Mouse (Mus musculus) layer of hippocampus, adult 18-20 months (tissue): Measurements from ENCODE around the gene Fam118a. TPM values are rescaled to one million over a fixed set of nuclear protein-coding genes. Genes with fewer than 3 reads are reported as not detected.
A peak's percentile ranks its signal among the peaks of the same experiment; 100 is the strongest.
"Not testable (repeated sequence)": the region's sequence is repeated elsewhere in the genome, so short reads cannot be mapped to it uniquely, and the experiment has no call there.

ENCODE experiments used
- DNase-seq, 2 experiments: peaks; one replicate each; pipeline ENCODE4 v3.0.0; 2022; ENCODE audit warnings: low spot score in 2 of 2
- total RNA-seq, 2 experiments: library from RNA; stranded (reverse); gene quantifications; 2 replicates each; pipeline ENCODE4 v1.2.3; 2021

Gene Fam118a
- total RNA-seq, 2 experiments from 2014 or later, result 29.9 to 35.2 TPM

DNA sequence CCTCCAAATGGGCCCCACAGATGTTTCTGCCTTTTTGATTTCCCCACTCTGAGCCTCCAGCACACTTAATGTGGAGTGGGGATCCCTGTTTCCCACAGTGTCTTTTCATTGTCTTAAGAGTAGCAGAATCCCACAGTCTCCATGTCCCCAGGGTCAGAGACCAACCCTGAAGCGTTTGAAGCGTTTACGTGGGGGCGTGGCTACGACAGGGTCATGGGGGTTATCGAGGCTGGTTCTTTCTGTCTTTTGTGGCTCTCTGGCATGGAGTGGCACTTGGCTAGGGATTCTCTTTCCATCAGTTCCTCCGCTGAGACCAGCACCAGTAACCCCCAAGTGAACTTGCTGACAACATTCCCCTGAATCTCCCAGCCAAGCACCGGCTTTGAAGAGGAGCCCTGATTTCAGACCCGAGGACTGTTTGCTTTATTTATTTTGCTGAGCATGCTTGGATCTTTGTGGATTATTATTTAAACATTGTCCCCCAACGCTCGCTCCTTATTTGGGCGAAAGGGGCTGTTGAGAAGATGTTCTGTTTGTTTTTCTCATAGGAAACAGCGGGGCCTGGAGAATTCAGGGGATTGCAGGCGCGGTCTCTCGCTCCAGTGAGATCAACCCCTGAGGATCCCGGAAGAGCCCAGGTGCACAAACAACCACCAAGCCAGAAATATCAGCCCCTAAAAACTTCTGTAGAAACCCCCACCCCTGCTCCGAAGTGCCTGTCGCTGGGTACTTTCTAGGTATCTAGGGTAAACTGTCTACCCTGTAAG, 16.7 kb upstream of the Fam118a start:
- no peak for DNase-seq

GRCm38 (mm10) chr15:85012662-85013054, 16.1 kb upstream of the Fam118a start:
- DNase-seq, result no peak

DNA sequence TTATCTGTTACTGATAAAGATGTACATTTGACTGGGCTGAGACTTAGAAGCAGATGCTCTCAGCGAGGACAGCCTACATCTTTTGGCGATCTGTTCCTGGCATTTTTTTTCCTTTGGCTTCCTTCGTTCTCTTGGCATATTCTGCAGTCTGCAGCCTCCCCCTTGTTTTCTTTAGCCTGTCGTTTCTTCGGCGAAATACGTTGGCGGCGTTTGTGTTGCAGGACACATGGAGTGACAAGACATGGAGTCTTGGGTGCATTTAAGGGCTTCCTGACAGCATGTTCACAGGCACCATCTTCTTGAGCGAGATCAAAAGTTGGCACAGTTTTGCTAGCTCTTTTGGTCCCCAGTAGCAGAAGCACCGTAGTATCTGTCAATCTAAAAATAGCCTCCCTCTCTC, 13.0 kb upstream of the Fam118a start:
- peak; percentile 48 to 76 for DNase-seq

DNA sequence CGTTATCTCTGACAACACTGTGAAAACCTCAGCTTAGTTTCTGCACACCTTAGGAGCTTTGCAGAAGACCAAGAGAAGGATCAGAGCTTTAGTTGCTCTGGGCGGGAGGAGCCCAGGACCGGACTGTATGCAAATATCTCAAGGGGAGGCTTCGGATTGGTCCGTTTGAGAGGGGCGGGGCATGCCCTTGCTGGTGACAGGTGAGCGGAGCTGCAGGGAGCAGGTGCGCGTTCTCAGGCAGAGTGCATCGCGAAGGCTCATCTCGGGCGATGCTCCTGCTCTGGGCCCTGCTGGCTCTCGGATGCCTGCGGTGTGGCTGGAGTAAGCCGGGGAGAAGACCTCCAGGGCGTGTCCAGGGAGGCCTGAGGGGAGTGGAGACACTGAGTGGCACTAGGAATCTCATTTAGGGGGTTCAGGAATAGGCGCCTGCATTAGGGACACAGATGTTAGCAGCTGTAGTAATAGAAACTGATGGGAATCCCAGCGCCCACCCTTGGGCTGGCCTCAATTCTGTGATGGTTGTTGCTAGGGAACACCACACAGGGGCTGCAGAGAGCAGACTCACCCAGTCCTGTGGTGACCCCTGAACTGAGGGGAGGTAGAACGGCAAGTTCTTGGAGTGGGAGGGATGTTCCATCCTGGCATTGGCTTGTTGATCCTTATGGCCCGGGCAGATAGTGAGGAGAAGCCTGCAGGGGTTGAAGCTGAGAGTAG, 11.6 kb upstream of the Fam118a start, which contains the start of gene Upk3a:
TSS of gene Upk3a (plus strand) at position 191 of the 714 bp plus-strand sequence.
- DNase-seq, result no peak

- DNase-seq, result no peak
Measured at GRCm38 (mm10) chr15:85022211-85022610, 6.5 kb upstream of the Fam118a start.

DNA sequence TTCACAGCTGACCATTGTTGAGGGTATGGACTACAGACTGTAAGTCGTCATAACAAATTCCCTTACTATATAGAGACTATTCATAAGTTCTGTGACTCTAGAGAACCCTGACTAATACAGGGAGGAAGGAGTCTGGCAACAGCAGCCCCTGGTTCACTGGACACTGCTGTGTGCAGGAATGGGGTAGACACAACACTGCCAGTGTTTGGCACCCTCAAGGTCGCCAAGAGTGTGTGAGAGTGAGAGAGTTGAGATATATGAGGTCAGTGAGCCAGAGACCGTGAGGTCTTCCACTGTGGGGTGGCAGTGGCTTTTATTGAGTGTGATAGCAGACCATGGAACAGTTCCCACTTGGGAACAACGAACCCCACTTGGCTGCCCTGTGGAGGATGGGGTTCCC, 2.6 kb upstream of the Fam118a start:
- DNase-seq, result no peak

GRCm38 (mm10) chr15:85027740-85028139, 1.0 kb upstream of the Fam118a start:
- no peak for DNase-seq

GRCm38 (mm10) chr15:85030643-85031042, 1.9 kb downstream of the Fam118a start:
- not testable (repeated sequence) for DNase-seq

DNA sequence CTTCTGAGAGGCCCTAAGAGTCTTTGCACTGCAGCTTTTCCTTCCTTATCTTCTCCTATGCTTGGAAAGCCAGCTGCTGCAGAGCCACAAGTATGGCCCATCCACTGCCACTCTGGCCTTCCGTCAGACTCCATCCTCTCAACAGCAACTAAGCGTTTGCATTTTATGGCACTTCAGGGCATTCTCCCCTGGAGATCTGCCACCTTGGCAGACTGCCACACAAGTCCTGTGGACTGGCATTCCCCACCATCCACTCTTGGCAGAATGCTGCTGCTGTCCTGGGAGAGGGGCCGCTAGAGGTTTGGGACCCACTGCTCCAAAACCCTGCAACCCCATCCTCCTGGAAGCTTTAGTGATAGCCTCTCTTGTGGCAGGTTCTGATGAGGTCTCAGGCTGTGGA, 3.1 kb downstream of the Fam118a start:
- DNase-seq, result no peak

DNA sequence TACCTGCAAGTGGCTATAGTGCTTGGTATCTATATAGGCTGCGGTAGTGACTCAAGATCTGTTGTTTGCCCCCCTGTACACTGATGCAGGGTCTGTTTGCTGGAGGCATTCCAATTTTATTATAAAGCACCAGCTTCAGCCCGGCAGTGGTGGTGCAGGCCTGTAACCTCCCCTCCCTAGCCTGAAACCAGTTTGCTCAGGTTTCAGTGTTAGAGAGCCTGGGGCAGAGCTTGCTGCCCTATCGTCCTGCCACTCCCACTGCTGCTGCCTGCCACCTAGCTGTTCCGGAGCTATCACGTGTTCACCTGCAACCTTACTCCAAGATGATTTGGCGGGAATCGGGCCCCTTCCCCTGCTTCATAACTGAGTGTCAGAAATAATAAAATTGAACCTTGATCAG, 5.2 kb downstream of the Fam118a start:
- not testable (repeated sequence) for DNase-seq

- DNase-seq, result peak; percentile 94 to 98
Measured at GRCm38 (mm10) chr15:85036566-85037342, 8.0 kb downstream of the Fam118a start.

GRCm38 (mm10) chr15:85037343-85037690, 8.6 kb downstream of the Fam118a start:
- no peak for DNase-seq

GRCm38 (mm10) chr15:85041546-85042225, 12.9 kb downstream of the Fam118a start:
- DNase-seq, result no peak

DNA sequence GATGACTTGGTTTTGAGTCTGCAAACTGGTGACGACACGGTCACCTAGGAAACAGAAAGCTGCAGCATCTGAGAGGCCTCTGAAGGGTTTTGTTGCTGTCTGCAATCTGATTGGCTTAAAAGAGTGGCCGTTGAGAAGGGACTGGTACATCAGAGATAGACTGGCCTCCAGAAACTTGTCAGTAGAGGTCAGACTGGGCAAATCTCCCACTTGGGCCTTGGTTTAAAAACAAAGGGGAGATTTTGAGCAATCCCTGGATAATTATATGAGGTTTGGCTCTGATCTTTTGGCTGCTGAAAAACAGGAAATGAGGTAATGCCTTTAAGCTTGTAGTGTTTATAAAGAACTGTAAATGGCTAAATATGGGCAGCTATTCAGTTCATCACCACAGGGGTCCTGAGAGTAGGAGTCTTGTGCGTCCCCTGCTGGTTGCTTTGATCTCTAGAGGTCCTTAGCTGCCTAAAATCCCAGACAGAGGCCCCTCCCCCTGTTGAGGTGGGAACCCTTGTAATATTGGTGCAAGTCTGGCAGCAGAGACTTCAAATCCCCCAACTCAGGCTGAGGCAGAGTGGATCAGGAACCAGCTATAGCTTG, 13.7 kb downstream of the Fam118a start:
- peak; percentile 76 to 88 for DNase-seq

DNA sequence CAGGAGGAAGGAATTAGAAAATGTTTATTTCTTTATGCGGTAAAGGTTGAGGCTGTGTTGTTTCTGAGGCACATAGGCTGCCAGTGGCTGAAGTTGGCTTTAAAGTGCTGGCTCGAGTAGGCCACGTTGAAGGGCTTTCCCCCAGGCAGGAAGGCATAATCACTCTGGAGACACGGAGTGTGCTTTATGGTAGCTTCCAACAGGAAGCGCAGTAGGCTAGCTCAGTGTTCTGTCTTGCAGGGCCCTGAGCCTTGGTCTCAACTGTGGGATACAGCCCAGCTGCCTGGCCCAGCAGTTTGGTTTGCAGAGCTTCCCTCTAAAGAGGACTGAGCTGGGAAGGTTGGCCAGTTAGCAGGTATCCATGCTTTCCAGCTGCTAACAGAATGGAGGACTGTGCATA, 14.4 kb downstream of the Fam118a start:
- DNase-seq, result no peak

GRCm38 (mm10) chr15:85043761-85044160, 15.0 kb downstream of the Fam118a start:
- no peak for DNase-seq

DNA sequence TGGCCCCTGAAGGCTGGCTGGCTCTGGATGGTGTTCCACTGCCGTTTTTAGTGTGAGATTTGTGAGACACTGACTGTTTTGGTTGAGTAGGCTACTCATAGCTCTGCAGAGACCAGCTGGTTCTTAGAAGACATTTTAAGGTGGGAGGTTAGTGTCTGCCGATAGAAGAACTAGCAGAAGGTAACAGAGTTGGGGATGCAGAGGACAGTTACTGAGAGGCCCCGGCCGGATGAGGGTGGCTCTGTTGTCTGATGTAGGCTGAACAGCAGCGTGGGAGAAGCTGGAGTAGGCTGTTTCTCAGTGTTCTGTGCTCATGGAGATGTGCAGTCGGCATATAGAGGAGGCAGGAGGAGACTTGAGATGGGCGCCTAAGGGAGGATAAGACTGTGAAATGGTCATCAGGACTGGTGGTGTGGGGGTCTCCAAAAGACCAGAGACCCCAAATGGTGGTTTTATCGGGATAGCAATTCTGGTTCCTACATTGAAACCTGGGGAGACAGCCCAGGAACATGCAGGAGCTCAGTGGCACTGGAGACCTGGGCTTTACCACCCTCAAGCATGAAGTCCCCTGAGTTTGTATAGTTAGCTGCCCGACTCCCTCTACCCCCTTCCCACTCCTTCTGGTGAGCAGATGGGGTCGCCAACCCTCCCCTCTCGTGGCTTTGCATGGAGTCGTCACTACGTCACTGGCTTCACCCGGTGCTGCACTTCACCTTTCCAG, 17.6 kb downstream of the Fam118a start:
- DNase-seq, result no peak

DNA sequence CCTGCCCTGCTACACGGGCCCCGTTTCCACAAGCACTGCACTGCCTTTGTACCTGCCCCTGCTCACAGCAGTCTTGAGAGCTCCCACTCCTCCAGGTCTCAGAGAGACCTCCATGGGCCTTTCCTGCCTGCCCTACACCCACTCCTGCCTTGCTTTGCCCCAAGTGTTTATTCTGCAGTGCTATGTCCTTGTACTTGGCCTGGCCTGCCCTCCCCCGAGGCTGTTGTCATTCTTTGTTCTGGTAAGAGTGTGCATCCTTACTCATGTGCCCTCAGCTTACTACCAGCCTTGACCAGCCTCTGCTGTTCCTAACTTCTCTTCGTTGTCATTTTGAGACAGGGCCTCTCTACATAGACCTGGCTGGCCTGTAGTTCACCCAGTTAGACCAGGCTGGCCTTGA, 19.1 kb downstream of the Fam118a start:
- DNase-seq, result no peak

DNA sequence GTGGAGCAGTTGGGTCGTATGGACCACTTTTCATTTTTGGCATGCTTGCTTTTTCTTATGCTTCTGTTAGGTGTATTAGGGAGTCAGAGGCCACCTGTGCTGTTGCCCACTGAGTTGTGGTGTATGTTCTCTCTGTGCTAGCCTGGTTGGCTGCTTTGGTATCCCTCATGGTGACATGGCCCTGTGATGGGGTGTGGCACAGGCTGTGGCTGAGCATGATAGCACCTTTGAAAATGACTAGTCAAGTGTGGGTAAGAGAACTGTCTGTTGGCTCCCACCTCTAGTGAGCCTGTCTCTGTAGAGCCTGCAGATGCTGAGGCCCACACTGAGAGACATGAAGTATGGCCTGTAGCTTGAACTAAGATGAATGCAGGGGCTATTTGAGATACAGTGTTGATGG, 21.0 kb downstream of the Fam118a start:
- no peak for DNase-seq

DNA sequence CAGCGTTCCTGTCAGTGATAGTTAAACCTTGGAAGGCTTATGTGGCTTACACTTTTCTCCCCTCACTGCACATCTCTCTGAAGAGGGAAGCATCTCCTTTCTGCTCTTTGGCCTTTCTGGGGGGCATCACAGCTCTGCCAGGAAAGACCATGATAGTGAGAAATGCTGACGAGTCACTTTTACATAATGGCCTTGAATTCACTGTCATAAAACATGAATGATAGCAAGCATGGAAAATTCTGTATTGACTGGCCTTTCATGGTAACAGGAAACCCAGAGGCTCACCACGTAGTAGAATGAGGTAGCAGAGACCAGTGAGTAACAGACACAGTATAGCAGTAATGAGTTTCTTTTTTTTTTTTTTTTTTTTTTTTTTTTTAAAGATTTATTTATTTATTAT, 25.4 kb downstream of the Fam118a start:
- no peak for DNase-seq
